Mouse (Mus musculus) forebrain, embryonic 10.5 days (tissue): ENCODE measurements around the gene Pcsk4. TPM values are rescaled to one million over a fixed set of nuclear protein-coding genes. Genes with fewer than 3 reads are reported as not detected.

Experiments used
- DNase-seq: peaks from one replicate; pipeline ENCODE4 v3.0.0-alpha.2; 2017; ENCODE audit warnings: low spot score; ENCODE audit errors: extremely low spot score
- H3K27ac ChIP-seq: fragments of 300-500 bp; sonication (generic); 2 replicates; pipeline ENCODE4 v1.5.1; 2016; ENCODE audit warnings: mild to moderate bottlenecking
- H3K27me3 ChIP-seq: fragments of 300-500 bp; sonication (generic); 2 replicates; pipeline ENCODE4 v1.6.1; 2016; ENCODE audit warnings: mild to moderate bottlenecking; ENCODE audit not compliant: poor library complexity, severe bottlenecking
- H3K36me3 ChIP-seq: fragments of 300-500 bp; sonication (generic); replicated peaks from 2 replicates; pipeline ENCODE4 v1.6.1; 2016; ENCODE audit warnings: mild to moderate bottlenecking, moderate library complexity
- H3K4me1 ChIP-seq: fragments of 300-500 bp; sonication (generic); 2 replicates; pipeline ENCODE4 v1.6.1; 2016
- H3K4me3 ChIP-seq: fragments of 300-500 bp; sonication (generic); 2 replicates; pipeline ENCODE4 v1.5.1; 2016; ENCODE audit warnings: mild to moderate bottlenecking, moderate library complexity
- H3K9me3 ChIP-seq: fragments of 300-500 bp; sonication (generic); 2 replicates; pipeline ENCODE4 v1.6.1; 2016; ENCODE audit warnings: mild to moderate bottlenecking, moderate library complexity
- WGBS: fragments of 180-500 bp; shearing (Covaris S2); methylation state at CpG from one replicate; pipeline ENCODE4 v1.1.7; 2016; 5-methylcytosine and 5-hydroxymethylcytosine counted together
- microRNA-seq: library from miRNA; unstranded; fragments of <30 nt; microRNA quantifications from one replicate; pipeline ENCODE4, GENCODE M21; 2017
- polyA plus RNA-seq: library from polyadenylated mRNA; unstranded; fragments of >200 nt; fragmentation: Nextera tagmentation; extraction: Ambion mirVana; gene quantifications from 2 replicates; pipeline ENCODE4 v1.2.1, GENCODE M21; 2016

The Pcsk4 gene
- polyA plus RNA-seq, 1 experiment from 2014 or later, result 6.7 TPM

DNA sequence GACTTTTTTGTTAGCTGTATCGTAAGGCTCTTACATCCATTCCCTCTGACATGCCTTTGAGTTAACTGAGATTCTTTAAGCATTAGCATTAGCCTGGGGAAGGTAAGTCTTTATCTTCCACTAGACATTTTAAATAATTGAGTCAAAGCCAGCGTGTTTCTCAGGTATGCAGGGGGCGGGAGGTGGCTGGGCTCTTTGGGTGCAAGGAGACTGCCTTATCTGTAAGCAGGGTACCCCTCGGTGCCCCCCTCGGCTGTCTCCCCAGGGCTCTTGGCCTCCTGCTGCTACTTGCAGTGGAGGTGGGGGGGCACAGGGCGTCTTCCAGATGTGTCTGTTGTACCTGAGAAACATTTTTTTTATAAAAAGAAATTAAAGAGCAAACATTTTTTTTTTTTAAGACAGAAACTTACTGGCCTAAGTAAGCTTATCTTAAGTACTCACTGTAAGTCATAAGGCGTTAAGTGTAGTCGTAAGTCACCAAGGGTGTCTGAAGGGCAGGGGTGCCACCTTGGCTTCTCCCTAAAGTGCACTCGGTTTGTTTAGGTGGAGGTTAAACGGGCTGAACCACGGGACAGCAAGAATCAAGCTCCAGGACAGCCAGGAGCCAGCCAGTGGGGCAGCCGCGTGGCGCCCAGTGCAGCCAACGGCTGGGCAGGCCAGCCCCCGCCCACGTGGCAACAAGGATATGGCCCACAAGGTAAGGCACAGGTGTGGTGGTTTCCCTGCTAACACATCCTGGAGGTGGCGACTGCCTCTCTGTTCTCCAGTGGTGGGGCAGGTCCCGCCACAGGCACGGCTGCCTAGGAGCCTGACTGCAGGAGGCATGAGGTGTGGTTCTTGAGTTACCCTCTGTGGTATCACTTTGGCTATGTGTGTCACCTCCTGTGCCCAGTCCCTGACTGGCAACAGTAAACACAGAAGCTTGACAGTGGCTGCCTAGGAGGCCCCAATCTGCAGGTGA, 46.5 kb downstream of the Pcsk4 start:
- Histone ChIP-seq H3K27ac (no peak overlapping the region), H3K27me3 (no peaks in the 10 kb centered on the region), H3K4me1 (peaks cover 8% of the 10 kb centered on the region; the same call in 1 of the 2 replicates), H3K9me3 (no peaks in the 10 kb centered on the region), H3K4me3 (no peak overlapping the region), H3K36me3 (peaks cover 99% of the 10 kb centered on the region)
- DNase-seq, result no peak
- WGBS, result 93% methylated on average over 20 of the region's 20 CpGs

DNA sequence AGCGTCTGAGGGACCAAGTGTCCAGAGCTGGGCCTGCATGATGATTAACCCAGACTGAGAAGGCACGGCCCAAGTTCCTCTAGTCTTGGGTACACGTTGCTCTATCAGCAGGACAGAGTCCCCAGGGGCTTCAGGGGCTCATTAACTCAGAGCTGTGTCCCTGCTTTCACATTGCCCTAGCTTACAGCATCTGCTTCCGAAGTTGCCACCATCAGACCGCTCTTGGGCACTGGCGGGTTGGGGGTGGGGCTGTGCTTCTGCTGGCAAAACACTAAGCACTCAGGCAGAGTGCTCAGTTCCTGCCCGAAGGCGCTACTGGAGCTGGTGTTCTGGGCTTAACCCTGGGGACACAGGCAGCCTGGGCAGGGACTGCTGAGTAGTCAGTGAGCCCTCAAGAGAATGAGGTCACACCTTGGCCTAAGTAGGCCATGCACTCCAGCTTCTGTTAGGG, 47.4 kb downstream of the Pcsk4 start:
- WGBS, result 80% methylated on average over 8 of the region's 8 CpGs
- no peaks in the 10 kb centered on the region for H3K27me3 ChIP-seq
- DNase-seq, result no peak
- no peaks in the 10 kb centered on the region for H3K9me3 ChIP-seq
- H3K36me3 ChIP-seq, result peaks cover 99% of the 10 kb centered on the region
- H3K27ac ChIP-seq, result no peak overlapping the region
- no peak overlapping the region for H3K4me3 ChIP-seq
- H3K4me1 ChIP-seq, result 0 out of 2 replicates have a peak, but pooled peaks cover 1% of the 10 kb centered on the region

DNA sequence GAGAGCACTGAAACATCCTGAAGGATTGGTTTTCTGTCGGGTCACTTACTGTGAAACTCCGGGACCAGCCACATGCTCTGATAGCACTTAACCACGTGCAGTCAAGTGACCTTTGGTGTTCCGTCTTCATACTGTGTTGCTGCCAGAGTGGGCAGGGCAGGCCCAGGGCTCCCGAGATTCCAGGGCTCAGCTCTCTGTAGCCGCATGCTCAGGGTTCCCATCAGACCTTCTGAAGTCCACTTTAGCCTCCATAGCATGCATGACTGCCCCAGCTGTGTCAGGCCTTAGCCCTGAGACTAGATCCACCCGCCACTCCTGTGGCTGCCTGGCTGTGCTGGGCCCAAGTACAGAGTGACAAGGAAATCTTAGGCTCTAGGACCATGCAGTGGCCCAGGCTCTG, 48.0 kb downstream of the Pcsk4 start:
- 90% methylated on average over 7 of the region's 7 CpGs for WGBS
- Histone ChIP-seq H3K36me3 (peaks cover 99% of the 10 kb centered on the region), H3K27ac (no peak overlapping the region), H3K27me3 (no peaks in the 10 kb centered on the region), H3K4me1 (no peaks in the 10 kb centered on the region), H3K9me3 (no peaks in the 10 kb centered on the region), H3K4me3 (no peak overlapping the region)
- DNase-seq, result no peak

DNA sequence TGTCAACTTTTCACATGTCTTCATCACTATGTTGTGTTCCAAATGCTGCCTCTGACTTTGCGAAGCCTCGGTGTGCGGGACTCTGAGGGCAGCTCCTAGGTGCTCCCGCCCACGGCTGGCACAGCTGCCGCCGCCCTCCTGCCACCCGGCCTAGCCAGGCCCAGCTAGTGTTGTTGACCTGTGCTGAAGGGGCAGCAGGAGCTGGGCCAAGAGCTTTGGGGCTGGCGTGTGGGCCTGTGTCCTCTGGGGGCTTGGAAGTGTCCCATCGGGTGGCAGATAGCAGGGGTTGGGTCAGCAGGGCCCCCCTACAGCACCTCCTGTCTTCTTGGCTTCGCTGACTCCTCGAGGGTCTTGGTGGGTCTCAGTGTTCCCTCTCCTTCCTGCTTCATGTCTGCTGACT, 50.0 kb downstream of the Pcsk4 start:
- H3K27ac ChIP-seq, result no peak overlapping the region

DNA sequence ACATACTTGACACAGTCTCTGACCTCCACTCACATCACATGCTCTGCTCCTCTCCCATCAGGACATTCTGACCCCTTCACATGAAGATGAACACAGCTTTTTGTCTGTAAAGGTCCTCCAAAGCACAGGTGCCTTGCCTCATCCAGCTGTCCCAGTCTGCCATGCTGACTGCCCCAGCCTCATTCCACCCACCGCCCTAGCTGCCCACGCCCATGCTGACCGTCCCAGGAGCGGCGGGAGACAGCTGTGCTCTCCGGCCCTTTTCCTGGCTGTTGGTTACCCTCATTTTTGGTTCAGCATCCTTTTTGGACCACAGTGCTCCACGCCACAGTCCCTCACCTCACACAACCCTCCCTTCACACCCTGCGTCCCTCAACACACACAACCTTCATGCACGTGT, 50.9 kb downstream of the Pcsk4 start:
- no peak overlapping the region for H3K27ac ChIP-seq
- H3K4me1 ChIP-seq, result peaks cover 6% of the 10 kb centered on the region; the same call in 1 of the 2 replicates
- H3K27me3 ChIP-seq, result no peaks in the 10 kb centered on the region
- H3K36me3 ChIP-seq, result peaks cover 99% of the 10 kb centered on the region
- WGBS, result 96% methylated on average over 9 of the region's 9 CpGs
- H3K9me3 ChIP-seq, result no peaks in the 10 kb centered on the region
- no peak for DNase-seq
- no peak overlapping the region for H3K4me3 ChIP-seq

More for the DNA sequence above, 50.0 kb downstream of the Pcsk4 start:
- no peaks in the 10 kb centered on the region for H3K9me3 ChIP-seq
- no peaks in the 10 kb centered on the region for H3K27me3 ChIP-seq
- DNase-seq, result no peak
- no peak overlapping the region for H3K4me3 ChIP-seq
- WGBS, result 95% methylated on average over 12 of the region's 12 CpGs
- H3K4me1 ChIP-seq, result no peaks in the 10 kb centered on the region
- peaks cover 99% of the 10 kb centered on the region for H3K36me3 ChIP-seq

DNA sequence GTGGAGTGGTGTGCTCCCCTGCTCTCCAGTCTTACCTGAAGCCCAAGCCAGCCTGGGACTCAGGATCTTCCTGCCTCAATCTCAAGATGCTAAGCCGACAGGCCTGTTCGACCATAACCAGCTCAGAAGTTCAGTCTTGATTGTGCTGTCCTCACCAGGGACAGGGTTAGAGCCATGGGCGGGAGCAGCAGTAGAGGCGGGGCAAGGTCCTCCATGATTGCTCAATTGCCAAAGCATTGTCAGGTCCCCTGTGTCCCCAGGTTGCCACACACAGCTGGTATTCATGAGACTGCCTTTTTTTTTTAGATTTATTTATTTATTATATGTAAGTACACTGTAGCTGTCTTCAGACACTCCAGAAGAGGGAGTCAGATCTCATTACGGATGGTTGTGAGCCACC, 53.1 kb downstream of the Pcsk4 start:
- Histone ChIP-seq H3K4me3 (no peak overlapping the region), H3K9me3 (no peaks in the 10 kb centered on the region), H3K27ac (no peak overlapping the region), H3K36me3 (peaks cover 94% of the 10 kb centered on the region), H3K4me1 (peaks cover 18% of the 10 kb centered on the region), H3K27me3 (no peaks in the 10 kb centered on the region)
- DNase-seq, result no peak
- WGBS, result 84% methylated on average over 5 of the region's 5 CpGs

DNA sequence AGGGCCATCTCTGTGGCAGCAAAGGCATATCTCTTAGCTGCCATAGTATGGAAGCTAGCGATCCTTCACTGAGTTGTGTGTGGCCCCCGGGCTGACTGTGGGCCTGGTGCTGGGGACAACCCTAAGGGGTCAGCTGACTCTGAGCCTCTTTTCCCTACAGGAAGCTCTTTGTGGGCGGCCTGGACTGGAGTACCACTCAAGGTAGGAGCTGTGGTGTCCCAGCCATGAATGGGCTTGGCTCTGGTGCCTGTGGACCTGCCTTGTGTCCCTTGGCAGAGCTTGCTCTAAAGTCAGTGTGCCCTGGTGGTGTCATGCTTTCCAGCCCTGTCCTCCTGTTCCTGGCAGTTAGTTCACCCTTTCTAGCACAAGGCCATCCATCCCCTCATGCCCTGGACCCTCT, 55.5 kb downstream of the Pcsk4 start:
- Histone ChIP-seq H3K4me3 (no peak overlapping the region), H3K9me3 (no peaks in the 10 kb centered on the region), H3K27me3 (no peaks in the 10 kb centered on the region), H3K27ac (no peak overlapping the region), H3K4me1 (peaks cover 35% of the 10 kb centered on the region), H3K36me3 (peaks cover 95% of the 10 kb centered on the region)
- 92% methylated on average over 3 of the region's 3 CpGs for WGBS
- no peak for DNase-seq

DNA sequence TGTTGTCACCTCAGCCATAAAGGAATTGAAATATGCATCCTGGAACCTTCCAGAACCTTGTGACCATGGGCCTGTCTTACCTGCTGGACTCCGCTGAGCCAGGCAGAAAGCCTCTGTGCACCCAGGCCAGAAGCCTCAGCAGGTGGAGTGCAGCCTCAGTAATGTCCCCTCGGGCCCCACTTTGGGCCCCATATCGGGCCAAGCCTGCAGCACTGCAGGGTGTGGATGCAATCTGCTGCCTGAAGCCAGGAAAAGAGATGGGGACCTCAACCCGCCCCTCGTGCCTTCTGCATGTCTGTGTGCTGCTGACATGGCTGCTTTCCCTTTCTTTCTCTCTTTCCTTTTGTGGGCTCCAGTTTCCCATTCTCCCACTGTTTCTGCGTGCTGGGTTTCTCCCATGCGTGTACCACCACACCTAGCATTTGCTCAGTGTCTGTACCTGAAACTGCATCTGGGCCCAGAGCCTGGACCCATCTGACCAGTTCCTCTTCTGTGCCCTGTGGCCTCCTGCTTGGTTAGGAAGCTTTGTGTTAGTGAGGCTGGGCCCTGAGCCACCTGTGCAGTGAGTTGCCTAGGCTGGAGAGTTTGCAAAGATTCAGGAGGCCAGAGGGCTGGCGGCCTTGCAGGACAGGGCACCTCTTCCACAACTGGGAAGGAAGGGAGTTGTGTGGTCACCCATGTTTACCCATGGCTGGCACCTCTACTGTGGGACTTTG, 57.3 kb downstream of the Pcsk4 start:
- peaks cover 53% of the 10 kb centered on the region for H3K4me1 ChIP-seq
- no peak for DNase-seq
- H3K9me3 ChIP-seq, result no peaks in the 10 kb centered on the region
- 93% methylated on average over 8 of the region's 8 CpGs for WGBS
- H3K27me3 ChIP-seq, result no peaks in the 10 kb centered on the region
- no peak overlapping the region; the same call in 1 of the 2 replicates for H3K4me3 ChIP-seq
- H3K36me3 ChIP-seq, result peaks cover 93% of the 10 kb centered on the region
- H3K27ac ChIP-seq, result no peak overlapping the region

Small RNA genes lying within 50 kb of the gene (microRNA-seq; reads per million reads assigned to microRNA genes)
- not detected for gene Mir6911

Other genes with a start within 250 kb of the Pcsk4 start
- gene Sbno2, start 223.9 kb downstream of the Pcsk4 start, polyA plus RNA-seq, result 14.7 and 15.6 TPM in 2 replicates
- 14.4 and 18.1 TPM in 2 replicates for gene Stk11, start 213.7 kb downstream of the Pcsk4 start, polyA plus RNA-seq
- gene Atp5d, start 190.9 kb downstream of the Pcsk4 start, polyA plus RNA-seq, result 495 and 498 TPM in 2 replicates
- gene Cbarp, start 188.7 kb downstream of the Pcsk4 start, polyA plus RNA-seq, result 6.8 and 7.3 TPM in 2 replicates
- gene Midn, start 181.2 kb downstream of the Pcsk4 start, polyA plus RNA-seq, result 19.1 and 19.8 TPM in 2 replicates
- 90.9 and 116 TPM in 2 replicates for gene Cirbp, start 163.5 kb downstream of the Pcsk4 start, polyA plus RNA-seq
- 9.8 and 10.7 TPM in 2 replicates for gene 1600002K03Rik, start 156.6 kb downstream of the Pcsk4 start, polyA plus RNA-seq
- 23.2 and 24.2 TPM in 2 replicates for gene Efna2, start 150.0 kb downstream of the Pcsk4 start, polyA plus RNA-seq
- gene Mum1, start 103.1 kb downstream of the Pcsk4 start, polyA plus RNA-seq, result 89.4 and 98.3 TPM in 2 replicates
- 309 and 314 TPM in 2 replicates for gene Ndufs7, start 80.4 kb downstream of the Pcsk4 start, polyA plus RNA-seq
- gene Gamt, start 68.5 kb downstream of the Pcsk4 start, polyA plus RNA-seq, result 18.3 and 19.1 TPM in 2 replicates
- gene Dazap1, start 68.0 kb downstream of the Pcsk4 start, polyA plus RNA-seq, result 48.2 and 52.3 TPM in 2 replicates
- 1,138 and 1,144 TPM in 2 replicates for gene Rps15, start 37.0 kb downstream of the Pcsk4 start, polyA plus RNA-seq
- 19.4 and 27.0 TPM in 2 replicates for gene Apc2, start 33.5 kb downstream of the Pcsk4 start, polyA plus RNA-seq
- gene 2310011J03Rik, start 9.0 kb downstream of the Pcsk4 start, polyA plus RNA-seq, result 56.4 and 60.2 TPM in 2 replicates
- gene Reep6, start 455 bp upstream of the Pcsk4 start, polyA plus RNA-seq, result 7.7 and 9.1 TPM in 2 replicates
- gene Adamtsl5, start 18.9 kb upstream of the Pcsk4 start, polyA plus RNA-seq, result 0.27 and 0.54 TPM in 2 replicates
- gene Plk5, start 27.0 kb upstream of the Pcsk4 start, polyA plus RNA-seq, result 0.43 and 0.71 TPM in 2 replicates
- gene Mex3d, start 58.2 kb upstream of the Pcsk4 start, polyA plus RNA-seq, result 6.8 and 7.0 TPM in 2 replicates
- gene Mbd3, start 70.1 kb upstream of the Pcsk4 start, polyA plus RNA-seq, result 343 and 346 TPM in 2 replicates
- gene Uqcr11, start 77.3 kb upstream of the Pcsk4 start, polyA plus RNA-seq, result 625 and 631 TPM in 2 replicates
- gene Tcf3, start 104.1 kb upstream of the Pcsk4 start, polyA plus RNA-seq, result 191 and 199 TPM in 2 replicates
- 0.05 and 0.07 TPM in 2 replicates for gene Onecut3, start 165.3 kb upstream of the Pcsk4 start, polyA plus RNA-seq
- gene Atp8b3, start 209.6 kb upstream of the Pcsk4 start, polyA plus RNA-seq, result 0.51 and 0.71 TPM in 2 replicates
- gene Rexo1, start 232.1 kb upstream of the Pcsk4 start, polyA plus RNA-seq, result 32.8 and 34.8 TPM in 2 replicates
- 7.4 and 7.5 TPM in 2 replicates for gene Klf16, start 247.8 kb upstream of the Pcsk4 start, polyA plus RNA-seq